Mouse (Mus musculus) lung, adult 2 months (tissue): ENCODE results near the gene Neu1. TPM values are rescaled to one million over a fixed set of nuclear protein-coding genes. Genes with fewer than 3 reads are reported as not detected.

Experiments used
- DNase-seq: peaks from one replicate; pipeline ENCODE4 v3.0.0; 2022
- H3K4me1 ChIP-seq: fragments of 200-500 bp; 2 replicates; pipeline ENCODE4 v1.6.1; 2011; ENCODE audit warnings: low read length; ENCODE audit not compliant: control insufficient read depth, insufficient read depth
- H3K4me3 ChIP-seq: fragments of 200-500 bp; replicated peaks from 2 replicates; pipeline ENCODE3; 2011; ENCODE audit warnings: low read depth, mild to moderate bottlenecking, control low read depth, low read length; ENCODE audit errors: extremely low read depth
- CTCF ChIP-seq: fragments of 200-500 bp; IDR thresholded peaks from 2 replicates; pipeline ENCODE4 v1.5.1; 2011; ENCODE audit warnings: mild to moderate bottlenecking, low read length, control low read depth; ENCODE audit not compliant: insufficient read depth
- POLR2A ChIP-seq: fragments of 200-500 bp; IDR thresholded peaks from 2 replicates; pipeline ENCODE4 v1.6.1; 2011; ENCODE audit warnings: low read depth, mild to moderate bottlenecking, control low read depth, low read length, borderline replicate concordance; ENCODE audit errors: extremely low read depth
- WGBS: fragments of 180-500 bp; shearing (Covaris S2); methylation state at CpG from one replicate; pipeline ENCODE4 v1.1.7; 2018; 5-methylcytosine and 5-hydroxymethylcytosine counted together
- polyA plus RNA-seq: library from polyadenylated mRNA; depleted of rRNA; stranded (reverse); fragments of >200 nt; gene quantifications from 2 replicates; pipeline ENCODE4 v1.2.3, GENCODE M21; 2012; rRNA removed

The Neu1 gene
- polyA plus RNA-seq, 1 experiment, result 46.6 TPM

GRCm38 (mm10) chr17:34975581-34976492, 44.8 kb downstream of the Neu1 start:
- WGBS, result 82% methylated on average over 3 of the region's 3 CpGs
- no peak for TF ChIP-seq POLR2A
- Histone ChIP-seq H3K4me3 (no peak overlapping the region), H3K4me1 (peaks cover 3% of the 10 kb centered on the region)
- no peak for DNase-seq

- TF ChIP-seq POLR2A (no peak), CTCF (no peak)
- Histone ChIP-seq H3K4me1 (peaks cover 5% of the 10 kb centered on the region), H3K4me3 (no peak overlapping the region)
- no peak for DNase-seq
- WGBS, result 93% methylated on average over 20 of the region's 20 CpGs
Observed at GRCm38 (mm10) chr17:34977000-34977399, 45.9 kb downstream of the Neu1 start.

GRCm38 (mm10) chr17:34978239-34978638, 47.2 kb downstream of the Neu1 start:
- TF ChIP-seq CTCF, result no peak
- H3K4me3 ChIP-seq, result no peak overlapping the region
- no peak for DNase-seq
- peaks cover 2% of the 10 kb centered on the region for H3K4me1 ChIP-seq
- 86% methylated on average over 27 of the region's 27 CpGs for WGBS

- TF ChIP-seq POLR2A (no peak), CTCF (no peak)
- 86% methylated on average over 4 of the region's 4 CpGs for WGBS
- no peak for DNase-seq
- Histone ChIP-seq H3K4me1 (peaks cover 2% of the 10 kb centered on the region), H3K4me3 (no peak overlapping the region)
Observed at GRCm38 (mm10) chr17:34979631-34980030, 48.6 kb downstream of the Neu1 start.

- no peak for TF ChIP-seq POLR2A
- peak; percentile 28; the same call in 1 of the 2 replicates for TF ChIP-seq CTCF
- Histone ChIP-seq H3K4me1 (peaks cover 2% of the 10 kb centered on the region), H3K4me3 (peak overlapping the region; percentile 19)
- DNase-seq, result no peak
- 6% methylated on average over 2 of the region's 2 CpGs for WGBS
Observed at GRCm38 (mm10) chr17:34980655-34981054, 49.6 kb downstream of the Neu1 start.

- peak; percentile 94 for DNase-seq
- H3K4me3 ChIP-seq, result peak within 1 kb of the TSS; percentile 88
- peaks cover 2% of the 10 kb centered on the region for H3K4me1 ChIP-seq
- TF ChIP-seq CTCF, result no peak
- peak; percentile 98; the same call in 1 of the 2 replicates for TF ChIP-seq POLR2A
- 1% methylated on average over 58 of the region's 58 CpGs for WGBS
Observed at GRCm38 (mm10) chr17:34981690-34982180, 50.7 kb downstream of the Neu1 start, which contains the start of gene Lsm2. Gene Lsm2, plus strand, starts transcription at chr17:34981862.

GRCm38 (mm10) chr17:34982328-34982727, 51.3 kb downstream of the Neu1 start:
- TF ChIP-seq CTCF (no peak), POLR2A (no peak)
- DNase-seq, result no peak
- peaks cover 2% of the 10 kb centered on the region for H3K4me1 ChIP-seq
- WGBS, result under 1% methylated on average over 15 of the region's 15 CpGs
- peak overlapping the region; percentile 88 for H3K4me3 ChIP-seq

- no peak for DNase-seq
- 67% methylated on average over 2 of the region's 2 CpGs for WGBS
- 0 out of 2 replicates have a peak, but pooled peaks have one; percentile 15 for TF ChIP-seq CTCF
- no peak for TF ChIP-seq POLR2A
Observed at GRCm38 (mm10) chr17:34984218-34984617, 53.2 kb downstream of the Neu1 start.

More at GRCm38 (mm10) chr17:34984218-34984617, 53.2 kb downstream of the Neu1 start:
- peaks cover 2% of the 10 kb centered on the region for H3K4me1 ChIP-seq
- H3K4me3 ChIP-seq, result no peak overlapping the region

Other genes with a start within 250 kb of the Neu1 start
- gene C4b, start 187.4 kb upstream of the Neu1 start, polyA plus RNA-seq, result 136 and 137 TPM in 2 replicates
- 0.19 and 0.27 TPM in 2 replicates for gene Cyp21a1, start 126.7 kb upstream of the Neu1 start, polyA plus RNA-seq
- 45.1 and 46.0 TPM in 2 replicates for gene Stk19, start 94.3 kb upstream of the Neu1 start, polyA plus RNA-seq
- 45.6 and 58.1 TPM in 2 replicates for gene Dxo, start 94.2 kb upstream of the Neu1 start, polyA plus RNA-seq
- 77.8 and 94.8 TPM in 2 replicates for gene Skiv2l, start 81.0 kb upstream of the Neu1 start, polyA plus RNA-seq
- gene Nelfe, start 80.9 kb upstream of the Neu1 start, polyA plus RNA-seq, result 22.4 and 23.2 TPM in 2 replicates
- 20.8 and 23.8 TPM in 2 replicates for gene Cfb, start 68.7 kb upstream of the Neu1 start, polyA plus RNA-seq
- gene Zbtb12, start 51.8 kb upstream of the Neu1 start, polyA plus RNA-seq, result 10.6 and 12.3 TPM in 2 replicates
- not detected in 2 replicates for gene Gm20547, start 49.2 kb upstream of the Neu1 start, polyA plus RNA-seq
- gene C2, start 33.0 kb upstream of the Neu1 start, polyA plus RNA-seq, result 25.8 and 27.7 TPM in 2 replicates
- 192 and 199 TPM in 2 replicates for gene Ehmt2, start 32.8 kb upstream of the Neu1 start, polyA plus RNA-seq
- gene Slc44a4, start 16.8 kb upstream of the Neu1 start, polyA plus RNA-seq, result 11.6 and 13.5 TPM in 2 replicates
- gene Hspa1b, start 28.0 kb downstream of the Neu1 start, polyA plus RNA-seq, result 20.1 and 93.1 TPM in 2 replicates
- gene Gm20481, start 38.7 kb downstream of the Neu1 start, polyA plus RNA-seq, result not detected in 2 replicates
- 12.9 and 66.3 TPM in 2 replicates for gene Hspa1a, start 40.9 kb downstream of the Neu1 start, polyA plus RNA-seq
- 0.81 and 1.3 TPM in 2 replicates for gene Hspa1l, start 41.5 kb downstream of the Neu1 start, polyA plus RNA-seq
- 42.3 and 51.6 TPM in 2 replicates for gene Lsm2, start 50.6 kb downstream of the Neu1 start, polyA plus RNA-seq
- gene Vars, start 69.7 kb downstream of the Neu1 start, polyA plus RNA-seq, result 119 and 159 TPM in 2 replicates
- 4.0 and 4.2 TPM in 2 replicates for gene Vwa7, start 85.3 kb downstream of the Neu1 start, polyA plus RNA-seq
- 2.1 and 2.8 TPM in 2 replicates for gene Sapcd1, start 96.8 kb downstream of the Neu1 start, polyA plus RNA-seq
- 5.4 and 6.0 TPM in 2 replicates for gene Msh5, start 115.5 kb downstream of the Neu1 start, polyA plus RNA-seq
- 124 and 153 TPM in 2 replicates for gene Clic1, start 118.7 kb downstream of the Neu1 start, polyA plus RNA-seq
- gene Ddah2, start 127.8 kb downstream of the Neu1 start, polyA plus RNA-seq, result 137 and 141 TPM in 2 replicates
- gene Ly6g6c, start 134.1 kb downstream of the Neu1 start, polyA plus RNA-seq, result 3.8 and 90.0 TPM in 2 replicates
- 1.0 and 2.1 TPM in 2 replicates for gene Mpig6b, start 134.9 kb downstream of the Neu1 start, polyA plus RNA-seq
- gene Ly6g6e, start 145.6 kb downstream of the Neu1 start, polyA plus RNA-seq, result 5.8 and 25.7 TPM in 2 replicates
- 14.5 and 16.7 TPM in 2 replicates for gene Ly6g6d, start 146.8 kb downstream of the Neu1 start, polyA plus RNA-seq
- 0.16 and 0.84 TPM in 2 replicates for gene Ly6g6f, start 154.4 kb downstream of the Neu1 start, polyA plus RNA-seq
- 196 and 245 TPM in 2 replicates for gene Abhd16a, start 158.0 kb downstream of the Neu1 start, polyA plus RNA-seq
- not detected in 2 replicates for gene Ly6g5c, start 177.0 kb downstream of the Neu1 start, polyA plus RNA-seq
- gene Ly6g5b, start 184.2 kb downstream of the Neu1 start, polyA plus RNA-seq, result 1.4 and 2.0 TPM in 2 replicates
- gene Gpank1, start 190.2 kb downstream of the Neu1 start, polyA plus RNA-seq, result 17.9 and 21.9 TPM in 2 replicates
- 232 and 297 TPM in 2 replicates for gene Csnk2b, start 190.8 kb downstream of the Neu1 start, polyA plus RNA-seq
- gene D17H6S53E, start 195.1 kb downstream of the Neu1 start, polyA plus RNA-seq, result 12.1 and 12.9 TPM in 2 replicates
- gene Apom, start 200.8 kb downstream of the Neu1 start, polyA plus RNA-seq, result 0.12 TPM in 1 of 2 replicates, not detected in the other
- 227 and 234 TPM in 2 replicates for gene Bag6, start 203.9 kb downstream of the Neu1 start, polyA plus RNA-seq
- 327 and 373 TPM in 2 replicates for gene Prrc2a, start 233.6 kb downstream of the Neu1 start, polyA plus RNA-seq
- 1.4 and 1.6 TPM in 2 replicates for gene Aif1, start 244.8 kb downstream of the Neu1 start, polyA plus RNA-seq